Mouse (Mus musculus) c-Kit-positive CD71-negative TER-119-negative erythroid progenitor cells, embryonic 14.5 days (primary cell): ENCODE measurements around the gene Numa1.
A peak's percentile ranks its signal among the peaks of the same experiment; 100 is the strongest.
"Not testable (repeated sequence)": the region's sequence is repeated elsewhere in the genome, so short reads cannot be mapped to it uniquely, and the experiment has no call there.

Source experiments
- DNase-seq: peaks from one replicate; pipeline ENCODE4 v3.0.0-alpha.2; 2013; ENCODE audit warnings: low read depth

The Numa1 gene

GRCm38 (mm10) chr7:101933751-101934240, at the start of gene Numa1, which contains the start of gene Lrrc51:
Numa1 (plus strand) TSS chr7:101934111.
Lrrc51 (minus strand) TSS chr7:101933895.
- DNase-seq: peak; percentile 94

- DNase-seq: no peak
Measured at GRCm38 (mm10) chr7:101884160-101884559, 49.8 kb upstream of the Numa1 start.

- no peak for DNase-seq
Measured at GRCm38 (mm10) chr7:101886274-101886673, 47.6 kb upstream of the Numa1 start.

GRCm38 (mm10) chr7:101888460-101888859, 45.5 kb upstream of the Numa1 start:
- DNase-seq: no peak

GRCm38 (mm10) chr7:101895695-101896094, 38.2 kb upstream of the Numa1 start:
- DNase-seq: no peak

- peak; percentile 96 for DNase-seq
Measured at GRCm38 (mm10) chr7:101896104-101897066, 37.5 kb upstream of the Numa1 start.

GRCm38 (mm10) chr7:101900331-101901097, 33.4 kb upstream of the Numa1 start:
- DNase-seq: no peak

GRCm38 (mm10) chr7:101901969-101902368, 31.9 kb upstream of the Numa1 start:
- DNase-seq: no peak

- DNase-seq: no peak
Measured at GRCm38 (mm10) chr7:101902846-101903245, 31.1 kb upstream of the Numa1 start.

GRCm38 (mm10) chr7:101905561-101906286, 28.2 kb upstream of the Numa1 start, which contains the start of gene Lamtor1:
Lamtor1 (plus strand) TSS chr7:101905904.
- DNase-seq: peak; percentile 97

GRCm38 (mm10) chr7:101906287-101906681, 27.6 kb upstream of the Numa1 start, which contains the start of gene Tomt:
Tomt (minus strand) TSS chr7:101906359.
- DNase-seq: no peak

- DNase-seq: no peak
Measured at GRCm38 (mm10) chr7:101906696-101907095, 27.2 kb upstream of the Numa1 start.

- no peak for DNase-seq
Measured at GRCm38 (mm10) chr7:101908367-101908766, 25.5 kb upstream of the Numa1 start.

GRCm38 (mm10) chr7:101910138-101910537, 23.8 kb upstream of the Numa1 start:
- DNase-seq: no peak

- no peak for DNase-seq
Measured at GRCm38 (mm10) chr7:101911982-101912381, 21.9 kb upstream of the Numa1 start.

GRCm38 (mm10) chr7:101918071-101918470, 15.8 kb upstream of the Numa1 start:
- DNase-seq: peak; percentile 58

GRCm38 (mm10) chr7:101925892-101926291, 8.0 kb upstream of the Numa1 start:
- not testable (repeated sequence) for DNase-seq

- no peak for DNase-seq
Measured at GRCm38 (mm10) chr7:101928093-101928492, 5.8 kb upstream of the Numa1 start.

- no peak for DNase-seq
Measured at GRCm38 (mm10) chr7:101932551-101932950, 1.4 kb upstream of the Numa1 start.

GRCm38 (mm10) chr7:101933300-101933699, 611 bp upstream of the Numa1 start:
- no peak for DNase-seq

- DNase-seq: no peak
Measured at GRCm38 (mm10) chr7:101935957-101936356, 2.0 kb downstream of the Numa1 start.

- no peak for DNase-seq
Measured at GRCm38 (mm10) chr7:101936996-101937395, 3.1 kb downstream of the Numa1 start.
